Mouse (Mus musculus): ENCODE results near the gene Tpbg. TPM values are rescaled to one million over a fixed set of nuclear protein-coding genes. Genes with fewer than 3 reads are reported as not detected.
A peak's percentile ranks its signal among the peaks of the same experiment; 100 is the strongest.

Tpbg gene
- polyA plus RNA-seq, 1 experiment from 2014 or later = 22.0 TPM

- ATAC-seq (ENCODE audit: low read depth) = peak; percentile 74
- peak overlapping the region; percentile 66 for H3K9ac ChIP-seq (replicated peaks; ENCODE audit: low read depth, low read length)
- no peaks in the 10 kb centered on the region for H3K36me3 ChIP-seq (ENCODE audit: control insufficient read depth, insufficient read depth, low read length)
- H3K27ac ChIP-seq (ENCODE audit: low read depth, low read length) = peak overlapping the region; percentile 16
- no peaks in the 10 kb centered on the region for H3K27me3 ChIP-seq (ENCODE audit: control insufficient read depth, insufficient read depth, low read length)
- H3K9me3 ChIP-seq (ENCODE audit: control insufficient read depth, low read length) = no peaks in the 10 kb centered on the region
- H3K4me2 ChIP-seq (ENCODE audit: low read depth, low read length) = peak overlapping the region; percentile 91
- H3K4me3 ChIP-seq (ENCODE audit: low read depth, low read length) = peak overlapping the region; percentile 56
- WGBS = under 1% methylated on average over 62 of the region's 65 CpGs
- peaks cover 12% of the 10 kb centered on the region; the same call in 1 of the 2 replicates for H3K4me1 ChIP-seq (ENCODE audit: control insufficient read depth, insufficient read depth, low read length)
These were observed 1.1 kb downstream of the Tpbg start for GRCm38 (mm10) chr9:85843031-85843890.

- WGBS = 2% methylated on average over 77 of the region's 80 CpGs
- Histone ChIP-seq H3K4me2 (ENCODE audit: low read depth, low read length) (peak overlapping the region; percentile 91), H3K4me1 (ENCODE audit: control insufficient read depth, insufficient read depth, low read length) (peaks cover 12% of the 10 kb centered on the region; the same call in 1 of the 2 replicates), H3K27ac (ENCODE audit: low read depth, low read length) (no peak overlapping the region; the same call in 1 of the 2 replicates), H3K27me3 (ENCODE audit: control insufficient read depth, insufficient read depth, low read length) (no peaks in the 10 kb centered on the region), H3K9ac (replicated peaks; ENCODE audit: low read depth, low read length) (peak overlapping the region; percentile 66), H3K4me3 (ENCODE audit: low read depth, low read length) (peak overlapping the region; percentile 56), H3K9me3 (ENCODE audit: control insufficient read depth, low read length) (no peaks in the 10 kb centered on the region), H3K36me3 (ENCODE audit: control insufficient read depth, insufficient read depth, low read length) (no peaks in the 10 kb centered on the region)
- ATAC-seq (ENCODE audit: low read depth) = peak; percentile 54
These were observed 1.9 kb downstream of the Tpbg start for GRCm38 (mm10) chr9:85843891-85844646.

DNA sequence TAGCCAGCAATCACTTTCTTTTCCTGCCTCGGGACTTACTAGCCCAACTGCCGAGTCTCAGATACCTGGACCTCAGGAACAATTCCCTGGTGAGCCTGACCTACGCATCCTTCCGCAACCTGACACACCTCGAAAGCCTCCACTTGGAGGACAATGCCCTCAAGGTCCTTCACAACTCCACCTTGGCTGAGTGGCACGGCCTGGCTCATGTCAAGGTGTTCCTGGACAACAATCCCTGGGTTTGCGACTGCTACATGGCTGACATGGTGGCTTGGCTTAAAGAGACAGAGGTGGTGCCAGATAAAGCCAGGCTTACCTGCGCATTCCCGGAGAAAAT, 2.4 kb downstream of the Tpbg start:
- Histone ChIP-seq H3K27me3 (ENCODE audit: control insufficient read depth, insufficient read depth, low read length) (no peaks in the 10 kb centered on the region), H3K9me3 (ENCODE audit: control insufficient read depth, low read length) (no peaks in the 10 kb centered on the region), H3K27ac (ENCODE audit: low read depth, low read length) (no peak overlapping the region), H3K36me3 (ENCODE audit: control insufficient read depth, insufficient read depth, low read length) (no peaks in the 10 kb centered on the region), H3K9ac (replicated peaks; ENCODE audit: low read depth, low read length) (peak overlapping the region; percentile 66), H3K4me2 (ENCODE audit: low read depth, low read length) (peak overlapping the region; percentile 91), H3K4me1 (ENCODE audit: control insufficient read depth, insufficient read depth, low read length) (peaks cover 12% of the 10 kb centered on the region; the same call in 1 of the 2 replicates), H3K4me3 (ENCODE audit: low read depth, low read length) (peak overlapping the region; percentile 56)
- no peak for ATAC-seq (ENCODE audit: low read depth)
- WGBS = 75% methylated on average over 9 of the region's 9 CpGs

- Histone ChIP-seq H3K4me1 (ENCODE audit: control insufficient read depth, insufficient read depth, low read length) (peaks cover 12% of the 10 kb centered on the region; the same call in 1 of the 2 replicates), H3K36me3 (ENCODE audit: control insufficient read depth, insufficient read depth, low read length) (no peaks in the 10 kb centered on the region), H3K9me3 (ENCODE audit: control insufficient read depth, low read length) (no peaks in the 10 kb centered on the region), H3K9ac (replicated peaks; ENCODE audit: low read depth, low read length) (no peak overlapping the region), H3K27me3 (ENCODE audit: control insufficient read depth, insufficient read depth, low read length) (no peaks in the 10 kb centered on the region), H3K4me2 (ENCODE audit: low read depth, low read length) (no peak overlapping the region), H3K27ac (ENCODE audit: low read depth, low read length) (no peak overlapping the region), H3K4me3 (ENCODE audit: low read depth, low read length) (no peak overlapping the region)
- ATAC-seq (ENCODE audit: low read depth) = no peak
- 46% methylated on average over 2 of the region's 2 CpGs for WGBS
These were observed 4.0 kb downstream of the Tpbg start for GRCm38 (mm10) chr9:85846186-85846585.

- Histone ChIP-seq H3K36me3 (ENCODE audit: control insufficient read depth, insufficient read depth, low read length) (no peaks in the 10 kb centered on the region), H3K27ac (ENCODE audit: low read depth, low read length) (no peak overlapping the region), H3K4me2 (ENCODE audit: low read depth, low read length) (no peak overlapping the region), H3K27me3 (ENCODE audit: control insufficient read depth, insufficient read depth, low read length) (no peaks in the 10 kb centered on the region), H3K4me1 (ENCODE audit: control insufficient read depth, insufficient read depth, low read length) (no peaks in the 10 kb centered on the region), H3K9me3 (ENCODE audit: control insufficient read depth, low read length) (no peaks in the 10 kb centered on the region), H3K9ac (replicated peaks; ENCODE audit: low read depth, low read length) (no peak overlapping the region), H3K4me3 (ENCODE audit: low read depth, low read length) (no peak overlapping the region)
- ATAC-seq (ENCODE audit: low read depth) = no peak
- 87% methylated on average over 4 of the region's 4 CpGs for WGBS
These were observed 12.6 kb downstream of the Tpbg start for GRCm38 (mm10) chr9:85854780-85855179.

GRCm38 (mm10) chr9:85856511-85856910, 14.3 kb downstream of the Tpbg start:
- 75% methylated on average over 6 of the region's 6 CpGs for WGBS
- no peaks in the 10 kb centered on the region for H3K4me1 ChIP-seq (ENCODE audit: control insufficient read depth, insufficient read depth, low read length)
- H3K4me2 ChIP-seq (ENCODE audit: low read depth, low read length) = no peak overlapping the region
- H3K36me3 ChIP-seq (ENCODE audit: control insufficient read depth, insufficient read depth, low read length) = no peaks in the 10 kb centered on the region
- H3K9me3 ChIP-seq (ENCODE audit: control insufficient read depth, low read length) = no peaks in the 10 kb centered on the region
- H3K4me3 ChIP-seq (ENCODE audit: low read depth, low read length) = no peak overlapping the region
- ATAC-seq (ENCODE audit: low read depth) = no peak
- no peak overlapping the region for H3K27ac ChIP-seq (ENCODE audit: low read depth, low read length)
- H3K27me3 ChIP-seq (ENCODE audit: control insufficient read depth, insufficient read depth, low read length) = no peaks in the 10 kb centered on the region
- H3K9ac ChIP-seq (replicated peaks; ENCODE audit: low read depth, low read length) = no peak overlapping the region

DNA sequence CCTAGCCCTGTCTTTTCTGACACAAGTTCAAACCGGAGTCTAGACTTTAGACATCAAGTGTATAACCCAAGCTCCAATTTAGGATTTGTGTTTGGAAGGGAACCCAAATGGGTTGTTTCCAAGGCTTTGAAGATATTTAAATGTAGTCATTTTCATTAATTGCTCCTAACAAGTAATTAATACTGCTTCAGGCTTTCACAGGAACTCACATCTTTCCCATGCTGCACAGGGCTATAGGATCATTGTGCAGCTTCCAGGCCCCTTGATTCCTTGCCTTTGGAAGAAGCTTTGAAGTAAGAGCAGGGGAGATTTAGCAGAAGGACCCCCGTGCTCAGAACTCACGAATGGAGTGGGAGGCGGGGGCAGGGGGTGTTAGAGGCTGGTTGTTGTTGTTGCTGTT, 18.9 kb downstream of the Tpbg start:
- Histone ChIP-seq H3K9ac (replicated peaks; ENCODE audit: low read depth, low read length) (no peak overlapping the region), H3K4me2 (ENCODE audit: low read depth, low read length) (no peak overlapping the region), H3K36me3 (ENCODE audit: control insufficient read depth, insufficient read depth, low read length) (no peaks in the 10 kb centered on the region), H3K27me3 (ENCODE audit: control insufficient read depth, insufficient read depth, low read length) (no peaks in the 10 kb centered on the region), H3K9me3 (ENCODE audit: control insufficient read depth, low read length) (no peaks in the 10 kb centered on the region), H3K4me3 (ENCODE audit: low read depth, low read length) (no peak overlapping the region), H3K27ac (ENCODE audit: low read depth, low read length) (no peak overlapping the region), H3K4me1 (ENCODE audit: control insufficient read depth, insufficient read depth, low read length) (no peaks in the 10 kb centered on the region)
- 54% methylated on average over 4 of the region's 4 CpGs for WGBS
- no peak for ATAC-seq (ENCODE audit: low read depth)

DNA sequence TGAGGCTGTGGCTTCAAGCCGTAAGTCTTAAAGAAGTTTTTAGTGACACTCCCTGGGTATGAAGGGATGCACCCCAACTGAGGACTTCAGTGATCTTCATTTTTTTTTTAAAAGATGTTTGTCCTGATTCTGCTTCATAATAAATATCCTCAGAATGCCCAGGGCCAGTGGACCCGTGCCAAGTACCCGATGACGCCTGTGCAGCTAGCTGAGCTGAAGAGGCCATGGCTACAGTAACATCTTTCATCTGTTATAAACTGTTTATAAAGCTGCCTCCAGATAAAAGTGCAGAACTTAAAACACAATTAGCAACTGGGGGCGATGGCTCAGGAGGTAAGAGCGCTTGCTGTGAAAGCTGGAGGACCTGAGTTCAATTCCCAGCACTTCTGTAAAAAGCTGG, 20.4 kb downstream of the Tpbg start:
- ATAC-seq (ENCODE audit: low read depth) = no peak
- Histone ChIP-seq H3K27ac (ENCODE audit: low read depth, low read length) (no peak overlapping the region), H3K36me3 (ENCODE audit: control insufficient read depth, insufficient read depth, low read length) (no peaks in the 10 kb centered on the region), H3K9ac (replicated peaks; ENCODE audit: low read depth, low read length) (no peak overlapping the region), H3K9me3 (ENCODE audit: control insufficient read depth, low read length) (no peaks in the 10 kb centered on the region), H3K27me3 (ENCODE audit: control insufficient read depth, insufficient read depth, low read length) (no peaks in the 10 kb centered on the region), H3K4me1 (ENCODE audit: control insufficient read depth, insufficient read depth, low read length) (no peaks in the 10 kb centered on the region), H3K4me3 (ENCODE audit: low read depth, low read length) (no peak overlapping the region), H3K4me2 (ENCODE audit: low read depth, low read length) (no peak overlapping the region)
- WGBS = 83% methylated on average over 6 of the region's 6 CpGs

- Histone ChIP-seq H3K4me2 (ENCODE audit: low read depth, low read length) (no peak overlapping the region), H3K9ac (replicated peaks; ENCODE audit: low read depth, low read length) (no peak overlapping the region), H3K36me3 (ENCODE audit: control insufficient read depth, insufficient read depth, low read length) (no peaks in the 10 kb centered on the region), H3K27ac (ENCODE audit: low read depth, low read length) (no peak overlapping the region), H3K4me3 (ENCODE audit: low read depth, low read length) (no peak overlapping the region), H3K4me1 (ENCODE audit: control insufficient read depth, insufficient read depth, low read length) (no peaks in the 10 kb centered on the region), H3K9me3 (ENCODE audit: control insufficient read depth, low read length) (no peaks in the 10 kb centered on the region), H3K27me3 (ENCODE audit: control insufficient read depth, insufficient read depth, low read length) (no peaks in the 10 kb centered on the region)
- no peak for ATAC-seq (ENCODE audit: low read depth)
- 84% methylated on average over 7 of the region's 7 CpGs for WGBS
These were observed 30.7 kb downstream of the Tpbg start for GRCm38 (mm10) chr9:85872908-85873307.

All from neural tube, embryonic 14.5 days (tissue).